Mouse (Mus musculus) stomach, postnatal 0 days (tissue): Measurements from ENCODE around the gene Mmel1. TPM values are rescaled to one million over a fixed set of nuclear protein-coding genes. Genes with fewer than 3 reads are reported as not detected.

Experiments used
- ATAC-seq: fragments of 200-750 bp; cut with Nextera tagmentation; 2 replicates; pipeline ENCODE4 v1.8.0; 2017; ENCODE audit not compliant: low FRiP score, low TSS enrichment
- DNase-seq: peaks from one replicate; pipeline ENCODE4 v3.0.0-alpha.2; 2016; ENCODE audit warnings: low spot score
- H3K27ac ChIP-seq: fragments of 300-500 bp; sonication (generic); replicated peaks from 2 replicates; pipeline ENCODE4 v1.5.1; 2014; ENCODE audit warnings: mild to moderate bottlenecking, control low read depth
- H3K27me3 ChIP-seq: fragments of 300-500 bp; sonication (generic); 2 replicates; pipeline ENCODE4 v1.6.1; 2014; ENCODE audit warnings: low read length; ENCODE audit not compliant: control insufficient read depth, insufficient read depth
- H3K36me3 ChIP-seq: fragments of 300-500 bp; sonication (generic); 2 replicates; pipeline ENCODE4 v1.6.1; 2014; ENCODE audit warnings: low read length, mixed read lengths; ENCODE audit not compliant: control insufficient read depth, insufficient read depth
- H3K4me1 ChIP-seq: fragments of 300-500 bp; sonication (generic); replicated peaks from 2 replicates; pipeline ENCODE4 v1.6.1; 2014; ENCODE audit warnings: antibody characterized with exemption; ENCODE audit not compliant: control insufficient read depth, insufficient read depth
- H3K4me2 ChIP-seq: fragments of 300-500 bp; sonication (generic); replicated peaks from 2 replicates; pipeline ENCODE4 v1.6.1; 2014; ENCODE audit warnings: low read depth, mild to moderate bottlenecking, control low read depth, moderate library complexity
- H3K4me3 ChIP-seq: fragments of 300-500 bp; sonication (generic); 2 replicates; pipeline ENCODE4 v1.5.1; 2014; ENCODE audit warnings: low read depth, low read length, control low read depth
- H3K9ac ChIP-seq: fragments of 300-500 bp; sonication (generic); 2 replicates; pipeline ENCODE4 v1.6.1; 2014; ENCODE audit warnings: mild to moderate bottlenecking, low read length, control low read depth, mixed read lengths
- H3K9me3 ChIP-seq: fragments of 300-500 bp; sonication (generic); 2 replicates; pipeline ENCODE4 v1.6.1; 2016; ENCODE audit warnings: low read length; ENCODE audit not compliant: control insufficient read depth
- CTCF ChIP-seq: IDR thresholded peaks from 2 replicates; pipeline ENCODE4 v1.5.1; 2016; ENCODE audit warnings: antibody characterized with exemption, low read depth, mild to moderate bottlenecking, moderate library complexity
- EP300 ChIP-seq: optimal IDR thresholded peaks from 2 replicates; pipeline ENCODE3; 2016; ENCODE audit warnings: antibody characterized with exemption
- WGBS: fragments of 180-500 bp; shearing (Covaris S2); extraction: QIAGEN DNeasy Blood & Tissue Kit; methylation state at CpG from one replicate; pipeline ENCODE4 v1.1.7; 2014; 5-methylcytosine and 5-hydroxymethylcytosine counted together
- polyA plus RNA-seq: library from polyadenylated mRNA; unstranded; fragments of >200 nt; fragmentation: Nextera tagmentation; extraction: Ambion mirVana; gene quantifications from 2 replicates; pipeline ENCODE4 v1.2.1, GENCODE M21; 2015

Mmel1 gene
- polyA plus RNA-seq, 1 experiment from 2014 or later: not detected

DNA sequence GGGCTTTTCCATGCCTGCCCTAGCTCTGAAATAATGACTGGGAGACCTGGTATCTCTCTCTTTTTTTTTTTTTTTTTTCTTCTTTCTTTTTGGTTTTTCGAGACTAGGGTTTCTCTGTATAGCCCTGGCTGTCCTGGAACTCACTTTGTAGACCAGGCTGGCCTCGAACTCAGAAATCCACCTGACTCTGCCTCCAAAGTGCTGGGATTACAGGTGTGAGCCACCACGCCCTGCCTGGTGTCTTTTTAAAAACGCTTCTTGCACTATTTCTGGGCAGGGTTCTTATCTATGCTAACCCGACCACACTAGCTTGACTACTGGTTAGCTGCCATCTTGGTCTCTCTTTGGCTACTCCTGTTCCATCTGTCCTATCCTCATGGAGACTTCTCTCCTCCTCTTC is 39.1 kb downstream of the Mmel1 start:
- Histone ChIP-seq H3K4me3 (no peak overlapping the region), H3K36me3 (no peaks in the 10 kb centered on the region), H3K9me3 (no peaks in the 10 kb centered on the region), H3K4me2 (no peak overlapping the region), H3K27ac (no peak overlapping the region), H3K9ac (no peak overlapping the region), H3K27me3 (no peaks in the 10 kb centered on the region), H3K4me1 (peaks cover 2% of the 10 kb centered on the region)
- no peak for DNase-seq
- no peak for TF ChIP-seq EP300
- TF ChIP-seq CTCF: no peak
- 88% methylated on average over 5 of the region's 5 CpGs for WGBS
- no peak for ATAC-seq

DNA sequence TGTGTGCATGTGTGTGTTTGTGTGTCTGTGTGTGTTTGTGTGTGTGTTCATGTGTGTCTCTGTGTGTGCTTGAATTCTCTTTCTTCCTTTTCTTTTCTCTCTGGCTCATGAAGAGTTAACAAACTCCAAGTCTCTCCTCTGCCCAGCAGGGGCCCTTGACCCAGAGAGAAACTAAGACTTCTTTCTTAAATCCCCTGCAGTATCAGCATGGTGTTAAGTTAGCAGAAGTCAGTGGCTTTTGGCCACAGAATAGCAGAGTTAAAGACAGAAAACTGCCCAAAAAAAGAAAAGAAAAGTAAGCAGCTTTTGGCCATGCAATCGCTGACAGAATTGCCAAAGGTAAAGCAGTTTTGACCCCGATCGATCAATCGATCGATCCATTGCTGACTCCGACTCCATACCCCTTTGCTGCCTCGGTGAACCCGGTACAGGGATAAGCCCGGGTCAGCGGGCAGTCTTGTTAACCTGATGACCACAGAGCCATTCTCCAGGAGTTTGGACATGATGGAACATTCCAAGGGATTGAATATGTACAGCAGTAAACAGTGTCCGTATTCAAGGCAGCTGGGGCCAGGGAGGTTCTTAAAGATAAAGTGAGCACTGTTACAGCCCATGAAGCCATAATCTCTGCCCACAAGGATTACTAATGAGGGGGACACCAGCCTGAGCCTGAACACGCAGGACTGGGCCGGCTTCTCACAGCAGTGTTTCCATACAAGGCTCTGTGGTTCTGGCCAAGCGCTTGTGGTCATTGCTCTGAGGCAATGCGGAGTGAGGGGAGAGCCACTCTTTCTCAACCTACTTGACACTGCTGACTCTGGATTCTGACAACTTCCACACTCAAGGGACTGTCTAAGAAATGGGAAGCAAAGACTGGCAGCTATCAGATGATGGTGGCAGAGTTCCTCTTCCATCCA is 41.5 kb downstream of the Mmel1 start:
- H3K4me2 ChIP-seq: peak overlapping the region; percentile 18; the same call in 1 of the 2 replicates
- no peak for TF ChIP-seq EP300
- no peak for TF ChIP-seq CTCF
- 20% methylated on average over 15 of the region's 15 CpGs for WGBS
- no peak for DNase-seq
- H3K36me3 ChIP-seq: no peaks in the 10 kb centered on the region
- no peaks in the 10 kb centered on the region for H3K27me3 ChIP-seq
- no peak overlapping the region for H3K4me3 ChIP-seq
- peak overlapping the region; percentile 63 for H3K27ac ChIP-seq
- H3K4me1 ChIP-seq: peaks cover 2% of the 10 kb centered on the region; the same call in 1 of the 2 replicates
- H3K9ac ChIP-seq: peak overlapping the region; percentile 18; the same call in 1 of the 2 replicates
- H3K9me3 ChIP-seq: no peaks in the 10 kb centered on the region
- peak; percentile 67 for ATAC-seq

DNA sequence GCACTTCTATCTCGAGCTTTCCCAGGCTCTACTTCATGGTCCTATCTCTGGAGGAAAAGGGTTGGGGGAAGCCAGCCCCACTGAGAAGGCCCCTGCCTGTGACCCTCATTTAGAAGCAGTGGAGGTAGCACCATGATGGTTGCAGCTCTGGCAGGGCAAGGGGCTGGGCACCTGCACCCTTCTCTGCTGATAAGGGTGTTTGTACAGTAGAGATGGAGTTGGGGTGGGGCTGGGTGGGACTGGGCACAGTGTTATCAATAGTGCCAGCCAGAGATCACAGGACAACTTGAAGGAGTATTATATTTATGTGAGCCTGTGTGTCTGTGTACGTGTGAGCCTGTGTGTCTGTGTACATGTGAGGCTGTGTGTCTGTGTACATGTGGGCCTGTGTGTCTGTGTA is 42.3 kb downstream of the Mmel1 start:
- peak overlapping the region; percentile 63 for H3K27ac ChIP-seq
- H3K27me3 ChIP-seq: no peaks in the 10 kb centered on the region
- H3K4me2 ChIP-seq: no peak overlapping the region
- no peaks in the 10 kb centered on the region for H3K36me3 ChIP-seq
- H3K4me1 ChIP-seq: peaks cover 2% of the 10 kb centered on the region; the same call in 1 of the 2 replicates
- no peaks in the 10 kb centered on the region for H3K9me3 ChIP-seq
- H3K4me3 ChIP-seq: no peak overlapping the region
- H3K9ac ChIP-seq: no peak overlapping the region
- DNase-seq (peak; percentile 46), ATAC-seq (peak; percentile 39)
- WGBS: 43% methylated on average over 2 of the region's 2 CpGs
- no peak for TF ChIP-seq EP300
- TF ChIP-seq CTCF: no peak

DNA sequence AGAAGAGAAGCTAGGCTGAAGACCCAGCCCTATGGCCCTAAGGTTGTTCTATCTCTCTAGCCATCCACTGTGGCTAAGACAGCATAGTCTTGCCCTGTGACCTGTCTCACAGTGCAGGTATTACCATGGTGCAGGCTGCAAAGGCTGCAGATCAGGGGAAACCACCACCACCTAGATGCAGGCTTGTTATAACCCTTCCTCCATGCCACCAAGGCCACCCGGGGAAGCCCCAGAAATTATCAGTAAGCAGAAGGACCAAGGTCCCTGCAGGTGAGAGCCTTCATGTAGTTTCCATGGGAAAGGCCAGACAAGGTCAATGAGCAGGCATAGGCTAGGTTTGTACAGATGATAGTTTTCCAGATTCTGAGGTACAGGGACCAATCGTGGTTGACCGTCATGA is 44.5 kb downstream of the Mmel1 start:
- 95% methylated on average over 3 of the region's 3 CpGs for WGBS

DNA sequence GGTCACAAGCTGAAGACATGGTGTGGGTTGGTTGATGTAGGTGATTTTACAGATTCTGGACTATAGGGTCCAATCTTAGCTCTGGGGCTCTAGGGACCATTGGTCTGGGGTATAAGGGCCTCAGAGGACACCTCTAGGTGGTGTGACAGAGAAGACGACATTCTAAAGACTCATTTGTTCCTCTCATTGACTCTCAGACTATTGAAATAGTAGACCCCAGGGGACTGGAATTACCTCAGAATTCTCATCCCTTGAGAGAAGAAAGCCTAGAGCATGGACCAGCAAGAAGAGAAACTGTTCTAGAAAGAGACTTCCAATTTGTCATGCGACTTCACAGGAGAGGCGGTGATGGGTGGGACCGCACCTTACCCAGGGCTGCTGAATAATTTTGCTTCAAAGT is 44.9 kb downstream of the Mmel1 start:
- no peak overlapping the region for H3K4me3 ChIP-seq
- H3K4me2 ChIP-seq: no peak overlapping the region
- no peaks in the 10 kb centered on the region; the same call in 1 of the 2 replicates for H3K36me3 ChIP-seq
- H3K27me3 ChIP-seq: no peaks in the 10 kb centered on the region
- DNase-seq: no peak
- ATAC-seq: no peak
- peaks cover 2% of the 10 kb centered on the region; the same call in 1 of the 2 replicates for H3K4me1 ChIP-seq
- no peak overlapping the region for H3K9ac ChIP-seq
- H3K27ac ChIP-seq: no peak overlapping the region
- H3K9me3 ChIP-seq: no peaks in the 10 kb centered on the region
- TF ChIP-seq CTCF (no peak), EP300 (no peak)
- WGBS: 96% methylated on average over 4 of the region's 4 CpGs

More for the DNA sequence above, 44.5 kb downstream of the Mmel1 start:
- ATAC-seq (no peak), DNase-seq (no peak)
- H3K36me3 ChIP-seq: no peaks in the 10 kb centered on the region; the same call in 1 of the 2 replicates
- no peaks in the 10 kb centered on the region for H3K9me3 ChIP-seq
- no peak overlapping the region for H3K27ac ChIP-seq
- H3K4me1 ChIP-seq: peaks cover 2% of the 10 kb centered on the region; the same call in 1 of the 2 replicates
- no peak overlapping the region for H3K9ac ChIP-seq
- H3K27me3 ChIP-seq: no peaks in the 10 kb centered on the region
- H3K4me2 ChIP-seq: no peak overlapping the region
- TF ChIP-seq CTCF: no peak
- no peak for TF ChIP-seq EP300
- H3K4me3 ChIP-seq: no peak overlapping the region

DNA sequence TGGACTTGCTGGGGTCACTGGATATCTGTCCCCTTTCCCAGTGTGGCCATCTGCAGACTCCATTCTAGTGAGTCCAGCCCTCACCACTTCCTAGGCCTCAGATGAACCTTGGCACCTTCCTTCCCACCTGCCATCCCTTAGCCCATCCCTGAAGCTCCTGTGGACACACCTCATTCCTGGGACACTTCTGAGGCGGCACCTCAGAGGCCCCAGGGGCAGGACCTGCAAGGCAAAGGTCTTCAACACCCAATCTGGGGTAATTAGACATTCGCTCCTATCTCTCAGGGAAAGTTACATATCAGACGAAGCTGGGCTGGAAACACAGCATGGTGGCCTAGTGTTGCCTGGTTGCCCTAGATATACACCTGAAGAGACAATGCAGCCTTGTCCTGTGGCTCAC is 45.3 kb downstream of the Mmel1 start:
- Histone ChIP-seq H3K4me3 (no peak overlapping the region), H3K9me3 (no peaks in the 10 kb centered on the region), H3K4me1 (peaks cover 2% of the 10 kb centered on the region; the same call in 1 of the 2 replicates), H3K4me2 (no peak overlapping the region), H3K27ac (no peak overlapping the region), H3K36me3 (no peaks in the 10 kb centered on the region; the same call in 1 of the 2 replicates), H3K27me3 (no peaks in the 10 kb centered on the region), H3K9ac (no peak overlapping the region)
- DNase-seq: no peak
- no peak for ATAC-seq
- WGBS: 76% methylated on average over 3 of the region's 3 CpGs
- TF ChIP-seq CTCF (no peak), EP300 (no peak)
